In genomic region chr10:86173284-86173683, GRCm38 (mm10) we compare ENCODE assay signal across 29 mouse cellular contexts.
A peak's percentile ranks its signal among the peaks of the same experiment; 100 is the strongest.
DNase-seq lines count a peak whose midpoint lies in the region; ATAC-seq and TF ChIP-seq lines count a peak whose summit lies in the region.
"Had no signal": no experiment of that assay in that cellular context is flagged by ENCODE, and none has a peak within 500 bp of the region (broad histone marks: within the 10 kb centered on the region; RNA-seq: fewer than 3 reads in every experiment).

No protein-coding gene starts in this region.

- peak; percentile 87 for ATAC-seq in Patski
- peak; percentile 69 for ATAC-seq in megakaryocyte, adult 5-6 weeks (ENCODE audit: poor library complexity, severe bottlenecking)
- ATAC-seq in liver, postnatal 0 days: no peak
- ATAC-seq: CD4-positive, CD25-positive, alpha-beta regulatory T cell, adult 4 months; forebrain, embryonic 15.5 days; intestine, postnatal 0 days had no signal

- no peaks in the 10 kb centered on the region for H3K36me3 ChIP-seq in C2C12 (ENCODE audit: control insufficient read depth, insufficient read depth)
- H3K36me3 ChIP-seq in liver, postnatal 0 days (replicated peaks; ENCODE audit: insufficient read depth, low read length): no peaks in the 10 kb centered on the region
- H3K36me3 ChIP-seq: embryonic facial prominence, embryonic 12.5 days; embryonic facial prominence, embryonic 15.5 days; forebrain, embryonic 12.5 days; forebrain, embryonic 15.5 days; heart, embryonic 15.5 days had no signal

- TF ChIP-seq CTCF in C2C12 (IDR thresholded peaks at IDR 0.05; ENCODE audit: control insufficient read depth, insufficient read depth, insufficient read length): no peak
- TF ChIP-seq CTCF in Patski (IDR thresholded peaks at IDR 0.05): no peak
- TF ChIP-seq CTCF in liver, postnatal 0 days (IDR thresholded peaks at IDR 0.05; ENCODE audit: low read depth): no peak

- no peaks in the 10 kb centered on the region for H3K9me3 ChIP-seq in liver, postnatal 0 days (ENCODE audit: low read length)
- H3K9me3 ChIP-seq: embryonic facial prominence, embryonic 12.5 days; embryonic facial prominence, embryonic 15.5 days; forebrain, embryonic 12.5 days; forebrain, embryonic 15.5 days; heart, embryonic 15.5 days had no signal

- H3K79me2 ChIP-seq in C2C12 (ENCODE audit: control insufficient read depth, insufficient read depth): no peaks in the 10 kb centered on the region

- WGBS in liver, postnatal 0 days (ENCODE audit: insufficient replicate concordance): 71% methylated on average over 4 of the region's 4 CpGs

- no peak overlapping the region for H3K4me2 ChIP-seq in liver, postnatal 0 days (ENCODE audit: low read depth, low read length)
- H3K4me2 ChIP-seq: embryonic facial prominence, embryonic 12.5 days; embryonic facial prominence, embryonic 15.5 days; forebrain, embryonic 12.5 days; forebrain, embryonic 15.5 days; heart, embryonic 11.5 days; heart, embryonic 15.5 days; hindbrain, embryonic 14.5 days had no signal

- no peak for TF ChIP-seq EP300 in liver, postnatal 0 days (IDR thresholded peaks at IDR 0.05; ENCODE audit: low read depth)

- POLR2A ChIA-PET in Patski (lab: Charles Lee): interaction anchor here (1.0 kb wide), 1 partner anchor 73 kb away, joined by 6 read pairs; no protein-coding TSS in a partner anchor

- in situ Hi-C loops in Patski (cut with MboI; ENCODE audit: low pct_unique_long_range_greater_than_20kb): no loop called here

- CTCF ChIA-PET in Patski (lab: Charles Lee): interaction anchor here (1.3 kb wide), 1 partner anchor 16 kb away, joined by 3 read pairs; no protein-coding TSS in a partner anchor

- H3K9ac ChIP-seq in liver, postnatal 0 days (replicated peaks): no peak overlapping the region
- H3K9ac ChIP-seq: embryonic facial prominence, embryonic 12.5 days; embryonic facial prominence, embryonic 15.5 days; forebrain, embryonic 12.5 days; forebrain, embryonic 15.5 days; heart, embryonic 15.5 days; hindbrain, embryonic 14.5 days had no signal

- DNase-seq in Patski (ENCODE audit: low read depth, low spot score): peak; percentile 55
- no peak for DNase-seq in thymus, postnatal 0 days (ENCODE audit: low spot score)
- DNase-seq in ovary, postnatal 14 days (ENCODE audit: low spot score): no peak
- no peak for DNase-seq in heart, postnatal 10 days
- DNase-seq in liver, postnatal 0 days: no peak
- DNase-seq: adrenal gland, adult 2 months; adrenal gland, postnatal 14 days; B cell, adult 2 months; cerebellum, adult 11 months; cerebellum, adult 2 months; cerebellum, postnatal 14 days; gastrocnemius, postnatal 10 days; gastrocnemius, postnatal 36 days; heart, adult 11 months; heart, postnatal 14 days; heart, postnatal 4 days; kidney, adult 2 months had no signal

- H3ac ChIP-seq in C2C12 (ENCODE audit: control insufficient read depth, insufficient read length, low read depth): no peak overlapping the region

- H3K27ac ChIP-seq in liver, postnatal 0 days (ENCODE audit: low read depth): no peak overlapping the region
- H3K27ac ChIP-seq: embryonic facial prominence, embryonic 12.5 days; embryonic facial prominence, embryonic 15.5 days; forebrain, embryonic 12.5 days; forebrain, embryonic 15.5 days; heart, embryonic 15.5 days; hindbrain, embryonic 14.5 days had no signal

- no peaks in the 10 kb centered on the region for H3K4me1 ChIP-seq in liver, postnatal 0 days (ENCODE audit: insufficient read depth)
- H3K4me1 ChIP-seq: embryonic facial prominence, embryonic 12.5 days; embryonic facial prominence, embryonic 15.5 days; forebrain, embryonic 12.5 days; forebrain, embryonic 15.5 days; heart, embryonic 15.5 days had no signal

- intact Hi-C loops in heart, postnatal 10 days (cut with DNase I): no loop called here

- H3K27me3 ChIP-seq in C2C12 (ENCODE audit: control insufficient read depth, insufficient read depth, insufficient read length): no peaks in the 10 kb centered on the region
- H3K27me3 ChIP-seq in Patski: no peaks in the 10 kb centered on the region
- no peaks in the 10 kb centered on the region for H3K27me3 ChIP-seq in liver, postnatal 0 days (ENCODE audit: insufficient read depth, low read length)
- H3K27me3 ChIP-seq: embryonic facial prominence, embryonic 12.5 days; embryonic facial prominence, embryonic 15.5 days; forebrain, embryonic 12.5 days; forebrain, embryonic 15.5 days; heart, embryonic 15.5 days had no signal

- no peaks in the 10 kb centered on the region for H3K79me3 ChIP-seq in C2C12 (ENCODE audit: low read depth)

- H3K4me3 ChIP-seq in C2C12 (ENCODE audit: insufficient read depth, poor library complexity, severe bottlenecking): no peak overlapping the region
- no peak overlapping the region for H3K4me3 ChIP-seq in liver, postnatal 0 days (ENCODE audit: low read depth, low read length)
- H3K4me3 ChIP-seq: embryonic facial prominence, embryonic 12.5 days; embryonic facial prominence, embryonic 15.5 days; erythroblast, embryonic 14.5 days; forebrain, embryonic 12.5 days; forebrain, embryonic 15.5 days; heart, embryonic 15.5 days had no signal

TF ChIP-seq in C2C12, 6 proteins besides CTCF, POLR2A, EP300 and RAD21:
- TF ChIP-seq CEBPB (IDR thresholded peaks at IDR 0.05; ENCODE audit: low read depth) (peak; percentile 81), MYOG (IDR thresholded peaks at IDR 0.05; ENCODE audit: control insufficient read depth, extremely low read depth, insufficient read length) (no peak), MYOD1 (IDR thresholded peaks at IDR 0.05; ENCODE audit: control insufficient read depth, insufficient read length, low read depth) (peak; percentile 59), FOSL1 (IDR thresholded peaks at IDR 0.05; ENCODE audit: insufficient read depth, low read length, poor library complexity, severe bottlenecking) (peak; percentile 97), MAX (IDR thresholded peaks at IDR 0.05) (no peak), USF1 (IDR thresholded peaks at IDR 0.05; ENCODE audit: low read depth) (no peak)
